Comparison of ENCODE assay signal across 10 mouse cellular contexts in the genomic region with DNA sequence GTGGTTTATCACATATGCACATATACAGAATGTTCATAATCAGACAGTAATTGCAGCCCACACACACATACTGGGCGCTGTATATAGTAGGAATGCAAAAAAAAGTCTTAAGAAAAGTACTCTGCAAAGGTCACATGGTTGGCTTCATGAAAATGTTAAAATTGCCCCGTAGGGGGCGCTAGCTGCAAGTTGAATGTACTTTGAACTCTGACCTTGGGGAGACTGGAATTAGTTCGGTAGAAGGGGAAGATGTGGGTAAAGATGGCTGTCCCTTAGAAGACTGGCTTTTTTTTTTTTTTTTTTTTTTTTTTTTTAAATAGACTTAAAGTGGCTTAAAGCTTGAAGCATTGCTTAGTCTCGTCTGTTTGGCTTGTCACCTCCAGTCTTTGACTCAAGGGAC. TPM values are rescaled to one million over a fixed set of nuclear protein-coding genes. Genes with fewer than 3 reads are reported as not detected.
DNase-seq lines count a peak whose midpoint lies in the region; TF ChIP-seq lines count a peak whose summit lies in the region.
"Had no signal": no experiment of that assay in that cellular context is flagged by ENCODE, and none has a peak within 500 bp of the region (broad histone marks: within the 10 kb centered on the region; RNA-seq: fewer than 3 reads in every experiment).

No protein-coding gene starts in this region.

- H3ac ChIP-seq in myocyte (ENCODE audit: control insufficient read depth, insufficient read length): no peak overlapping the region

- no peak overlapping the region for H3K27ac ChIP-seq in left cerebral cortex, adult 2 months
- H3K27ac ChIP-seq: neural tube, embryonic 13.5 days had no signal

- H3K27me3 ChIP-seq in myocyte (ENCODE audit: control insufficient read depth, insufficient read depth, insufficient read length): peaks cover 17% of the 10 kb centered on the region
- H3K27me3 ChIP-seq: neural tube, embryonic 13.5 days had no signal

- TF ChIP-seq CTCF in left cerebral cortex, adult 2 months (IDR thresholded peaks at IDR 0.05): peak; percentile 73

- no peaks in the 10 kb centered on the region for H3K36me3 ChIP-seq in myocyte (ENCODE audit: control insufficient read depth, insufficient read depth)
- H3K36me3 ChIP-seq: neural tube, embryonic 13.5 days had no signal

- TF ChIP-seq POLR2A in myocyte (IDR thresholded peaks at IDR 0.05; ENCODE audit: insufficient read length, low read depth): no peak

- intact Hi-C loops in left cerebral cortex, adult 2 months (cut with DNase I): loop anchor here (2.0 to 5.0 kb wide), 2 partner anchors 169 to 186 kb away; no protein-coding TSS in a partner anchor
- intact Hi-C loops in gastrocnemius, postnatal 14 days (cut with DNase I; ENCODE audit: low total_unique reads): loop anchor here (10.0 kb wide), 1 partner anchor 169 kb away; no protein-coding TSS in a partner anchor

- no peak overlapping the region for H3K4me2 ChIP-seq in myocyte (ENCODE audit: low read depth)
- H3K4me2 ChIP-seq: neural tube, embryonic 13.5 days had no signal

- H3K4me3 ChIP-seq in left cerebral cortex, adult 2 months: no peak overlapping the region
- no peak overlapping the region for H3K4me3 ChIP-seq in myocyte
- H3K4me3 ChIP-seq: neural tube, embryonic 13.5 days had no signal

- H3K79me2 ChIP-seq in myocyte (ENCODE audit: control insufficient read depth, insufficient read depth): peaks cover 25% of the 10 kb centered on the region

- DNase-seq in left cerebral cortex, adult 2 months (ENCODE audit: extremely low spot score in 1 of 2, low spot score in 2 of 2): peak; percentile 62 to 65
- no peak for DNase-seq in left cerebral cortex, adult 11 months (ENCODE audit: low spot score)
- DNase-seq in MEL-GATA-1-ER (ENCODE audit: extremely low read depth, low read depth): peak; percentile 75
- DNase-seq in cerebellum, adult 18-20 months: peak; percentile 72 to 83
- peak; percentile 66 for DNase-seq in gastrocnemius, postnatal 14 days
- DNase-seq in layer of hippocampus, adult 9-11 months: peak; percentile 67
- DNase-seq in thymus, postnatal 14 days: peak; percentile 80

TF ChIP-seq in myocyte, 11 proteins besides CTCF, POLR2A, EP300 and RAD21:
- peak; percentile 80 for TF ChIP-seq USF1 (IDR thresholded peaks at IDR 0.05; ENCODE audit: low read depth)
- TF ChIP-seq MYOD1 (IDR thresholded peaks at IDR 0.05; ENCODE audit: control insufficient read depth in 1 of 3, insufficient read length in 2 of 3, low read depth in 2 of 3): no peak

RNA-seq across cellular contexts. Expression of a gene that starts 28.4 kb away (rescaled TPM):
- 100 to 1,000 TPM; 129 to 140 TPM for total RNA-seq in left cerebral cortex, adult 2 months (2021)
- 10 to 100 TPM; 54.5 to 64.7 TPM for total RNA-seq in gastrocnemius, postnatal 14 days (2021)
- 24.5 TPM for polyA plus RNA-seq in myocyte (2012; fragmentation: generic; extraction: Trizol)

RNA-seq across cellular contexts. Expression of a gene that starts 55.0 kb away (rescaled TPM):
- not detected for total RNA-seq in left cerebral cortex, adult 2 months (2021)
- total RNA-seq in gastrocnemius, postnatal 14 days (2021): not detected
- polyA plus RNA-seq in myocyte (2012; fragmentation: generic; extraction: Trizol): 0.30 TPM
- total RNA-seq: gastrocnemius, postnatal 4 days had no signal
- polyA plus RNA-seq: neural tube, embryonic 13.5 days had no signal
